Mouse (Mus musculus) heart, embryonic 16.5 days (tissue): ENCODE measurements at regions not wholly inside any gene's neighbourhood (a gene's known extent, or its start where the extent isn't known, plus 50 kb on each side); places are given as distances from the start of the nearest gene placed in this dataset.
"Not testable (repeated sequence)": the region's sequence is repeated elsewhere in the genome, so short reads cannot be mapped to it uniquely, and the experiment has no call there.

Experiments
- ATAC-seq: fragments of 200-750 bp; cut with Nextera tagmentation; replicated peaks from 2 replicates; pipeline ENCODE4 v1.8.0; 2017; ENCODE audit warnings: moderate number of reproducible peaks; ENCODE audit not compliant: insufficient read depth, low FRiP score; ENCODE audit errors: extremely low read depth
- H3K27ac ChIP-seq: fragments of 300-500 bp; sonication (generic); 2 replicates; pipeline ENCODE4 v1.5.1; 2014; ENCODE audit warnings: mild to moderate bottlenecking, low read length, control low read depth, moderate library complexity
- H3K27me3 ChIP-seq: fragments of 300-500 bp; sonication (generic); 2 replicates; pipeline ENCODE4 v1.6.1; 2014; ENCODE audit warnings: low read length, mixed read lengths; ENCODE audit not compliant: control insufficient read depth, insufficient read depth
- H3K36me3 ChIP-seq: fragments of 300-500 bp; sonication (generic); 2 replicates; pipeline ENCODE4 v1.6.1; 2014; ENCODE audit not compliant: control insufficient read depth, insufficient read depth
- H3K4me1 ChIP-seq: fragments of 300-500 bp; sonication (generic); 2 replicates; pipeline ENCODE4 v1.6.1; 2014; ENCODE audit warnings: low read length, mixed read lengths; ENCODE audit not compliant: control insufficient read depth, insufficient read depth
- H3K4me2 ChIP-seq: fragments of 300-500 bp; sonication (generic); 2 replicates; pipeline ENCODE4 v1.6.1; 2014; ENCODE audit warnings: low read depth, mild to moderate bottlenecking, control low read depth, low read length
- H3K4me3 ChIP-seq: fragments of 300-500 bp; sonication (generic); 2 replicates; pipeline ENCODE4 v1.5.1; 2014; ENCODE audit warnings: mild to moderate bottlenecking, control low read depth, low read length
- H3K9ac ChIP-seq: fragments of 300-500 bp; sonication (generic); 2 replicates; pipeline ENCODE4 v1.6.1; 2014; ENCODE audit warnings: low read length, control low read depth
- H3K9me3 ChIP-seq: fragments of 300-500 bp; sonication (generic); replicated peaks from 2 replicates; pipeline ENCODE4 v1.6.1; 2016; ENCODE audit warnings: low read length; ENCODE audit not compliant: control insufficient read depth
- WGBS: fragments of 180-500 bp; shearing (Covaris S2); extraction: QIAGEN DNeasy Blood & Tissue Kit; methylation state at CpG from one replicate; pipeline ENCODE4 v1.1.7; 2014; 5-methylcytosine and 5-hydroxymethylcytosine counted together

- no peak overlapping the region for H3K9ac ChIP-seq
These were observed 171.9 kb downstream of the Epm2a start for GRCm38 (mm10) chr10:11515144-11515543.

GRCm38 (mm10) chr10:11517122-11517521 is 173.9 kb downstream of the Epm2a start:
- no peak for ATAC-seq
- H3K4me3 ChIP-seq, result no peak overlapping the region
- H3K27ac ChIP-seq, result no peak overlapping the region
- H3K36me3 ChIP-seq, result no peaks in the 10 kb centered on the region
- H3K4me2 ChIP-seq, result no peak overlapping the region
- no peaks in the 10 kb centered on the region for H3K4me1 ChIP-seq
- 48% methylated on average over 2 of the region's 2 CpGs for WGBS
- no peaks in the 10 kb centered on the region for H3K9me3 ChIP-seq
- H3K9ac ChIP-seq, result no peak overlapping the region
- H3K27me3 ChIP-seq, result no peaks in the 10 kb centered on the region

More at GRCm38 (mm10) chr10:11515144-11515543, 171.9 kb downstream of the Epm2a start:
- no peaks in the 10 kb centered on the region for H3K27me3 ChIP-seq
- no peaks in the 10 kb centered on the region for H3K9me3 ChIP-seq
- no peak overlapping the region for H3K4me3 ChIP-seq
- H3K36me3 ChIP-seq, result no peaks in the 10 kb centered on the region
- ATAC-seq, result no peak
- 48% methylated on average over 7 of the region's 7 CpGs for WGBS
- no peaks in the 10 kb centered on the region for H3K4me1 ChIP-seq
- H3K27ac ChIP-seq, result no peak overlapping the region
- no peak overlapping the region for H3K4me2 ChIP-seq

GRCm38 (mm10) chr10:11531343-11531742 is 188.1 kb downstream of the Epm2a start:
- H3K27me3 ChIP-seq, result no peaks in the 10 kb centered on the region
- no peak overlapping the region for H3K9ac ChIP-seq
- no peaks in the 10 kb centered on the region for H3K36me3 ChIP-seq
- WGBS, result 64% methylated on average over 1 of the region's 1 CpGs
- no peaks in the 10 kb centered on the region for H3K9me3 ChIP-seq
- ATAC-seq, result no peak
- H3K4me2 ChIP-seq, result no peak overlapping the region
- no peak overlapping the region for H3K4me3 ChIP-seq
- no peaks in the 10 kb centered on the region for H3K4me1 ChIP-seq
- H3K27ac ChIP-seq, result no peak overlapping the region

GRCm38 (mm10) chr10:11555376-11555775 is 212.2 kb downstream of the Epm2a start:
- WGBS, result 80% methylated on average over 15 of the region's 15 CpGs
- H3K36me3 ChIP-seq, ATAC-seq, H3K9me3 ChIP-seq, H3K4me2 ChIP-seq, H3K27ac ChIP-seq, H3K9ac ChIP-seq, H3K27me3 ChIP-seq, H3K4me1 ChIP-seq, H3K4me3 ChIP-seq: not testable (repeated sequence)

GRCm38 (mm10) chr10:11570523-11571055 is 227.4 kb downstream of the Epm2a start:
- 71% methylated on average over 4 of the region's 4 CpGs for WGBS
- no peak for ATAC-seq
- H3K27me3 ChIP-seq, result no peaks in the 10 kb centered on the region

GRCm38 (mm10) chr10:11608451-11608850 is 265.2 kb downstream of the Epm2a start:
- H3K4me2 ChIP-seq, result no peak overlapping the region
- no peaks in the 10 kb centered on the region for H3K27me3 ChIP-seq
- H3K9me3 ChIP-seq, result no peaks in the 10 kb centered on the region
- WGBS, result 89% methylated on average over 1 of the region's 1 CpGs
- H3K9ac ChIP-seq, result no peak overlapping the region
- no peak for ATAC-seq
- H3K27ac ChIP-seq, result no peak overlapping the region
- no peaks in the 10 kb centered on the region for H3K36me3 ChIP-seq
- H3K4me1 ChIP-seq, result no peaks in the 10 kb centered on the region
- no peak overlapping the region for H3K4me3 ChIP-seq

More at GRCm38 (mm10) chr10:11570523-11571055, 227.4 kb downstream of the Epm2a start:
- Histone ChIP-seq H3K36me3 (no peaks in the 10 kb centered on the region), H3K4me1 (no peaks in the 10 kb centered on the region), H3K9me3 (no peaks in the 10 kb centered on the region), H3K27ac (no peak overlapping the region), H3K4me2 (no peak overlapping the region), H3K9ac (no peak overlapping the region), H3K4me3 (no peak overlapping the region)

GRCm38 (mm10) chr10:11609092-11609491 is 265.9 kb downstream of the Epm2a start:
- H3K4me3 ChIP-seq, H3K27ac ChIP-seq, H3K4me1 ChIP-seq, H3K4me2 ChIP-seq, H3K36me3 ChIP-seq, H3K9me3 ChIP-seq, ATAC-seq, H3K27me3 ChIP-seq, H3K9ac ChIP-seq: not testable (repeated sequence)
- WGBS, result 93% methylated on average over 15 of the region's 20 CpGs

- H3K4me3 ChIP-seq, result no peak overlapping the region
- H3K4me2 ChIP-seq, result no peak overlapping the region
- WGBS, result 84% methylated on average over 1 of the region's 1 CpGs
- H3K27ac ChIP-seq, result no peak overlapping the region
- H3K9me3 ChIP-seq, result no peaks in the 10 kb centered on the region
- no peaks in the 10 kb centered on the region for H3K27me3 ChIP-seq
- no peaks in the 10 kb centered on the region for H3K36me3 ChIP-seq
- H3K4me1 ChIP-seq, result no peaks in the 10 kb centered on the region
- no peak overlapping the region for H3K9ac ChIP-seq
- ATAC-seq, result no peak
These were observed 304.9 kb downstream of the Epm2a start for GRCm38 (mm10) chr10:11648151-11648550.

GRCm38 (mm10) chr10:11660056-11660770 is 317.0 kb downstream of the Epm2a start:
- no peak overlapping the region for H3K27ac ChIP-seq
- no peaks in the 10 kb centered on the region for H3K27me3 ChIP-seq
- no peak overlapping the region for H3K4me2 ChIP-seq
- 42% methylated on average over 1 of the region's 1 CpGs for WGBS
- no peak for ATAC-seq
- H3K4me1 ChIP-seq, result no peaks in the 10 kb centered on the region
- H3K9ac ChIP-seq, result no peak overlapping the region
- H3K36me3 ChIP-seq, result no peaks in the 10 kb centered on the region
- no peak overlapping the region for H3K4me3 ChIP-seq
- no peaks in the 10 kb centered on the region for H3K9me3 ChIP-seq
